Mouse (Mus musculus): Measurements from ENCODE around the gene Dgke.
"Not testable (repeated sequence)": the region's sequence is repeated elsewhere in the genome, so short reads cannot be mapped to it uniquely, and the experiment has no call there.

The Dgke gene

DNA sequence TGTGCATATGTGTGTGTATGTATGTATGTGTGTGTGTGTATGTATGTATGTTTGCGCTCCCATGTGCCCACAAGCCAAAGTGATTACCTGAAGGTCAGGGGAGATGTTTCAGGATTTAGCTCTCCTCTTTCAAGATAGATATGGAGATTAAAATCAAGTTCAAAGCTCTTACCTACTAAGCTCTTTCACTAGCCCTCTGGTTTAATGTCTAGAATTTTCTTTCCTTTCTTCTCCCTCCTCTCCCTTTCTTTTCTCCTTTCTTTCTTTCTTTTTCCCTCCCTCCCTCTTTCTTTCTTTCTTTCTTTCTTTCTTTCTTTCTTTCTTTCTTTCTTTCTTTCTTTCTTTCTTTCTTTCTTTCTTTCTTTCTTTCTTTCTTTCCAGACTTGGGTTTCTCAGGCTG is at the start of gene Dgke:
Gene Dgke (minus strand): TSS at position 101 of the 400 bp plus-strand sequence.
- DNase-seq (ENCODE audit: low spot score), result no peak

DNA sequence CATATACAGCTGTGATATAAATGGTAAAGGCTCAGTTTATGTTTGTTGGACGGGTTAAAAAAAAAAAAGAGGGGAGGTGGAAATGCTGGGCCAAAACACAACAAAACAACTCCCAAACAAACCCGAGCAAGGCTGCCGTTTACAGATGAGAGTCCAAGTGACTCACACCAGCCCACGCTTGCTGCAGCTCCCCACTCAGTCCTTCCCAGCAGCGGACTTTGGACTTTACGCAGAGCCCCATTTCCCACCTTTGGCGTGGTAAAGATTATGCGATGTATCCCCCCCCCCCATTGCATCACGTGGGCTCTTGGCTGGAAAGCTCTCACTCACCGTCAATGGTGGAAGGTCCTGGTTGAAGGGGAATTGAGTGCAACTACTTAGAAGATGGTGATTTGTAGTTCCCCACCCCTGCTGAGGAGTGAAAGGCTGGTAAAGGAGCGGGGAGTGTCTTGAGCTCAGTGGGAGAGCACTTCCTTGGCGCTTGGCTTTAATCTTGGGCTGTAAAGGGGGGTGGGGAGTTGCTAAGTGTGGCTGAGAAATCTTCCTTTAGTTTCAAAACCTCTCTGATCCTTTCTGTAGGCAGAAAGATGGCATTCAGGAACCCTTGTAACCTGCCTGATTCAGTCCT is 40.6 kb upstream of the Dgke start:
- no peak for DNase-seq (ENCODE audit: low spot score)

DNA sequence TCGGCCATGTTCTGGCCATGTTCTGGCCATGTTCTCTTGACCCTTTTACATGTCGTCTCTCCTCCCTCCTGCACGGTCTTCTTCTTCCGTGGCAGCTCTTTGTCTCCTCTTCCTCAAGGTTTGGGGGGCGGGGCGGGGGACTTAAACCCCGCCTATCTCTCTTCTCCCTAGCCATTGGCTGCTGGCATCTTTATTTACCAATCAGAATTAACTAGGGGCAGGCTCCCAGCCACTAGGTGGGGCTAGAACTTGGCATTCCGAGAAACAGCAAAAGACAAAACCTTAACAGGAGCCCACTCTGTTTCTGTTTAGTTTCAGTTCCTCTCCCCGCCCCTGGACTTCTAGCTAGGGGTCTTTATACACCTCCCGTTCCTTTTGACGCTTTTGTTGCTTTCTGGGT is 39.2 kb upstream of the Dgke start:
- no peak for DNase-seq (ENCODE audit: low spot score)

DNA sequence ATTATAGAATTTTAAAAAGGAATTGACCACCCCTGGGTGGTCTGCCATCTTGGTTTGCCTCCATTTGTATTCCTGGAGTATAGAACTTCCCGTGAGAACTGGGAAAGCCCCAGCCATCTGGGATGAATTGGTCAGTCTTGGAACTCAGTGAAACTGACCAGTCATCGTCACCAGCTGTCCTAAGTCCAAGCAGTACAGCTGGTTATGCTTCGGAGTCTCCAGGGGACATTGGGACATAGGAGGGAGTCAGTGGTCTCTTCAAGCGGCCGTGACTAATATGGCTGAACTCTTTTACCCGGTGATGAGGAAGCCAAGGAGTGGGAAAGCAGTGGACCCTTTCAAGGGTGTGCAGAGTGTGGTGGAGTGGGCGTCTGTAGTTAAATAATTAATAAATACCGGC is 38.6 kb upstream of the Dgke start:
- DNase-seq (ENCODE audit: low spot score), result no peak

DNA sequence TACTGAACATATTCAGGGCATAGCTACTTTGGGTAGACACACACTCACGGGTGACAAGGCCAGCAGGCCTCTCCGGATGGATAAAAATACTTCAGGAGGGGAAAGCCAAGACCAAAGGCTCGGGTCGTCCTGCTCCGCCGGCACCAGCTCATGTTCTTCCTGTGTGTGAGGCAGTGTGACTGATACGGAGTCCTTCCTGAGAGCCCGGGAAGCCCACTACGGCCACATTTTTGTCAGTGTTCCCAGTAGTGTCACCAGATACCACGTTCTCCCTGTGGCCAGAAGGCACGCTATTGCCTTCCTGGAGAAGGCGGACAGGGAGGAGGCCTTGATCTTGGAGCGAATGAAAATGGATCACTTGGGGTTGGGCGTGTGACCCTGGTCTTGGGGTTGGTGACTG is 36.5 kb upstream of the Dgke start:
- no peak for DNase-seq (ENCODE audit: low spot score)

DNA sequence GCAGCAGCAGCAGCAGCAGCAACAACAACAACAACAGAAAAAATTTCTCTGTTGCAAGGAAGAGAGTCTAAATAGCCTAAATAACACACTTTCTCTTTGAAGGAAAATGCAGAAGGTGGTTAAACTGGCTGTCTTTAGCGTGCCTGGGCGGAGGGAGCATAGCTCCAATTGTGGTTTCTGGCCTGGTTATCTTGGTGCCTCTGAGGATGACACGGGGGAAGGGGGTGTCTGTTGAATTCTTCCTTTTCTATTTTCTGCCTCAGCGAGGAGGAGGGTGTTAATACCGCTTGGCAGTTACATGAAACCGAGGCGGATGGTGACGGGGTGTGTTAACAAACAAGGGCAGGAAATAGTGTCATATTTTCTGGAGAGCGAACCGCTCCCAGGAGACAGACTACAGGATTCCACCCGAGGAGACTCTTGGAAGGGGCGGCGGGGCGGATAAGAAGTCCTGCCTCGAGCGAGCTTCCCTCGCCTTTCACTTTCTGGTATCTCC is 34.2 kb upstream of the Dgke start:
- DNase-seq (ENCODE audit: low spot score), result peak; percentile 8

DNA sequence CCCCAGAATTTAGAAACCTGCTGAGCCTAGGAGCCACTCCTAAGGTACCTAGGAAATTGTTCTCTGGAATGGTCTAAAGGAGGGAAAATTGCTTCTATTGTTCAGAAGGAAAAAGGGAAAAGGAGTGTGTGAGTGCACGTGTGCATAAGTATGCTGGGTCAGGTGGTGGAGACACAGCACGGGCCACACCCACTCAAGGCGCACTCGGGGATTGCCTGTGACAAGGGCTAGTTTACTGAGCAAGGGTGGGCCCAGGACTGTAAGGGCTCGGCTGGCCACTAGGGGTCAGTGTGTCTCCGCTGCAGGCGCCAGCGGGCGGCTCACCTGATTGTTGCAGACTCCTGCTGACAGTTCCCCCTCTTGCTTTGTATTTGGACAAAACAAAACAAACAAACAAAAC is 33.8 kb upstream of the Dgke start:
- peak; percentile 83 for DNase-seq (ENCODE audit: low spot score)

DNA sequence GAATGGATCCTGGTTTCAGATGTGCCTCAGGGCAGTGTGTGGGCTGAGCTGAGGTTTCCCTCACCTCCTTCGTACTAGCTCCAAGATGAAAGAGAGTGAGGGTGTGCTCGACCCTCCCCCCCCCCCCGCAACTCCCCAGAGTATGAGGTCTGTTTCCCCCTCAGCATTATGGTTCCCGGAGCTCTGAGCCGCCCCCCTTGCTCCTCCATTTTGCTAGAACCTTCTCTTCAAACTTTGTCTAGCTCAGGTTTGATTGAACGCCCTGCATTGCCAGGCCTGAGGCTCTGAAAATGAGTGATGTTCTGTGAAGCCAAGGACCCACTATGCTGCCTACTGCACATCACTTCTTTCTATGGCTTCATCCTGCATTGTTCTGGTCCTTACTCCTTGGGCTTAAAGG is 32.3 kb upstream of the Dgke start:
- no peak for DNase-seq (ENCODE audit: low spot score)

DNA sequence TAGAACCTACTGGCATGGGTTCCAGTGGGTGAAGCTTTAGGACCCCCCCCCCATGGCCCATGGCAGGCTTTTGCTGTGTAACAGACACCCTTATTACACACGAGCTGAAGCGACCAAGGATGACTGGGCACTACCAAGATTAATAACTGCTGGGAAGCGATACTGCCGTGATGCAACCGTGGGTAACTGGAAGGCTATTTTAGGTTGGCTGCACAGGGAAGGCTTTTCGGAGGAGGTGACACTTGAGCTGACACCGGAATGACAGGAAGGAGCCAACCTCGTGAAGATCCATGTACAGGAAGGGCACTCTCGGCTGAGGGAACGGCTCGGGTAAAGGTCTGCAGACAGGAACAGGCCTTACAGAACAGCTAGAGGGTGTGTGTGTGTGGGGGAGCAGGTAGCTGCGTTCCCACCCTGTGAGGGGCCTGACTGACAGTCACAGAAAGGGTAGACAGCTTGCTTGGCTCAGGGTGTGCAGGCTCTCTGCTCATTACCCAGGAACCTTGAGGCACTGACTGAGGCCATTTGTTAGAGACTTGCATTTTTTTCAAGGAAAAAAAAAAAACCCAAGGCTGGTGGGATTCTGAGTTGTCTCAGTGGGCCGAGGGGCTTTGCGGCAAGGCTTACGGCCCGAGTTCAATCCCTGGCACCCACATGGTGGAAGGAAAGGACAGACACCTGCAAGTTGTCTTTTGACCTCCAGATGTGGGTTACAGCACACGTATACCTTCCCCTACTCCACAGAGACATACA is 31.6 kb upstream of the Dgke start:
- DNase-seq (ENCODE audit: low spot score), result no peak

DNA sequence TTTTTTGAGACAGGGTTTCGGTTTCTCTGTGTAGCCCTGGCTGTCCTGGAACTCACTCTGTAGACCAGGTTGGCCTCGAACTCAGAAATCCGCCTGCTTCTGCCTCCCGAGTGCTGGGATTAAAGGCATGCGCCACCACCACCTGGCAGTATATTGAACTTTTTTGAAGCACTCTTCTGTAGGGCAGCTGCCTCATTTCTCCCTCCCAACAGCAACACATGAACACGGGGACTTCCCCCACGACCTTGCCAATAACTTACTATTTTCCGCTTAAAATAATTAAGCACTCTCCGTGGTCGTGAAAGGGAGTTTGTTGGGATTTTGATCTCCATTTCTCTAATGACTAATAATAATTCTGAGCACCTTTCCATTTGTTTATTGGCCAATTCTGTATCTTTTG is 30.6 kb upstream of the Dgke start:
- DNase-seq (ENCODE audit: low spot score), result not testable (repeated sequence)

DNA sequence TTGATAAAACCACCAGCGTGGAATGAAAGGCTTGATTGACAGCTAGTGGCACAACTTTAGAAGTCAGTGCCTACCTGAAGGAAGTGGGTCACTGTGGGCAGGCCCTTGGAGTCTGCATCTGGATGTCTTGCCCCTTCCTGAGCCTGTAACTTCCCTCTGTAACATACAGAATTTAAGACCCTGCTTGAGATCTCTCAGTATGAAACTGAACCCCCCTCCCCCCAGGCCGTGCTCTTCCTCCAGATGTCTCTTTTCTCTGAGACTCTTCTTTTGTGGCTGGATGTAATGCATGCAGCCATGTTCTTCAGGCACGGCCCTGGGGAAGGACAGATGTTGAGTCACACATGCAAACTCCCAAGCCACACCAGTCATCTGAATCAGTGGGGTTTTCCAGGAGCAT is 28.7 kb upstream of the Dgke start:
- no peak for DNase-seq (ENCODE audit: low spot score)

DNA sequence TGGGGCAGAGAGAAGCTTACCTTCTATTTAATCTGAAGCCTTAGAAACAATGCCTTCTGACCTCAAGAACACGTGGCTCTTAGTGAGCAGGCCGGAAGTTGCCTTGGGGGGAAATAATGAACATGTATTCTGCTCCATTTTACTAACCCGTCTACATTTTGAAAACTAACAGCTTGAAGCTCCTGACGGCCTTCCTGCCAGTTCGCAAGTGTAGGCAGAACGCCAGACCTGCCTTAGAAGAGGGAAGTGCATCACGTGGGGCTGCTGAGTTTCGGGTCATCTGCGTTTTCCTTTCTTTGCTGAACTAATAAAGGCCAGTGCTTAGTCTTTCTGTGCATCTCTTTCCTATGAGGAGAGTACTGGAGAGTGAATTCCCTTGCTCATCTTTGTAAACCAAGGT is 26.1 kb upstream of the Dgke start:
- no peak for DNase-seq (ENCODE audit: low spot score)

DNA sequence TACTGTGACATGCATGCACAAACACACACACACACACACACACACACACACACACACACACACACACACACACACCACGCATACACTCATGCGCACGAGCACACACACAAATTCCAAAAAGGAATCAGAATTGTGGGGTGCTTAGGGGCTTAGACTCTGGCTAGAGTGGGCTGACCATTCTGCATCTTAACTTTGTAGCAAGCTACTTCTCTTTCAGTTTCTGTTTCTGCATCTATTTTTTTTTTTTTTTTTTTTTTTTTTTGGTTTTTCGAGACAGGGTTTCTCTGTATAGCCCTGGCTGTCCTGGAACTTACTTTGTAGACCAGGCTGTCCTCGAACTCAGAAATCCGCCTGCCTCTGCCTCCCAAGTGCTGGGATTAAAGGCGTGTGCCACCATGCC is 23.7 kb upstream of the Dgke start:
- not testable (repeated sequence) for DNase-seq (ENCODE audit: low spot score)

DNA sequence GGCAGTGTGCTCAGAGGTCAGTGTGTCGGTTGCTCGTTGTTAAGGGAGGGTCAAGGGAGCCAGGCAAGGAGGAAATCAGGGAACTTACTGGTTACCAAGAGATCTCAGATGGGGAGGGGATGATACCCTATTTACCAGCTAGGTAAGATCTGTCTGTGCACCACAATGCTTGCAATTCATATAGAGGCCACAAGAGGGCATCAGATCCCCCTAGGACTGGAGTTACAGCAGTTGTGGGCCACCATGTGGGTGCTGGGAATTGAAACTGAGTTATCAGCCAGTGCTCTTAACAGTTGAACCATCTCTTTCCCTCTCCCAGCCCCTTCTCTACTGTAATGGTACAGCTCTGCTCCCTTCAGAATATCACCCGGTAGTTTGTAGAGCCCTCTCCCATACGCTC is 22.1 kb upstream of the Dgke start:
- no peak for DNase-seq (ENCODE audit: low spot score)

DNA sequence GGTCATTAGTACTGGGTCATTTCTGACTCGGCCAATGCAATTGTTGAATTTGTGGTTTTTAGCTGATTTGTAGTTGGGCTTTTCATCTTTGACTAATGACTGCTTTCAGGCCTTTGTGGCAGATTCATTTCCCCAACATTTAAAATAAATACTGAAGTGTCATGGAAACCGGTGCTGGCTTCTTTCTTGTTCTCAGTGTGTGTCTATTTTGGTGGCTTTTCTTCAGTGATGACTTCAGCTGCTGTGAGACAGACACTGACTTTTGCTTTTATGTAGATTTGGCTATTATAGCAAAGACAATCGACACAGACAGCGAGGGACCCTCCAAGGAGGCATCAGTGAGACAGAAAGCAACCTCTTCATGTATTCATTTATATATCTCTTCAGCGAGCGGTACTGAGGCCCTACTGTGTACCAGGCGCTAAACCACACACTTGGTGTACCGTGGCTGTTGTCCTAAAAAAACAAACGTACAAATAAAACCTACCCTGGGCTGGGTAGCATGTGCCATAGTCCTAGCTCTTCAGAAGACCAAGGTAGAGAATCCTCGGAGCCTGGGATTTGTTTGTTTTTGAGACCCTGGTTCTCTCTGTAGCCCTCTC is 19.7 kb upstream of the Dgke start:
- no peak for DNase-seq (ENCODE audit: low spot score)

DNA sequence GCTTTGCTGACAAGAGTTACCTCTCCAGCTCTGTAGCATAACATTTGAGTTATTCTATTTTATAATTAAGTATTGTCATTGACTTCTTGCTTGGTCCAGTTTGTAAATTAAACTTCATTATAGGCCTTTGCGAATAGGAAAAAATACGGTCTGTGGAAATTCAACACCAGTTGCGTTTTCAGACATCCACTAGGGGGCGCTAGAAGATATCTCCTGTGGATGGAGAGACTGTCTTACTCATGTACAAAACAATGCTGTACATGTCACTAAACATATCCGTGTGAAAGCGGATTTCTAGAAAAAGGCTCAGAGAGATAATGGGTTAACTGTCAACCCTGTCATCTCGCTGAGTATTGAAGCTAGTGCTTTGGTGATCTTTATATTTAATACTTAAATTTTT is 18.0 kb upstream of the Dgke start:
- peak; percentile 48 for DNase-seq (ENCODE audit: low spot score)

DNA sequence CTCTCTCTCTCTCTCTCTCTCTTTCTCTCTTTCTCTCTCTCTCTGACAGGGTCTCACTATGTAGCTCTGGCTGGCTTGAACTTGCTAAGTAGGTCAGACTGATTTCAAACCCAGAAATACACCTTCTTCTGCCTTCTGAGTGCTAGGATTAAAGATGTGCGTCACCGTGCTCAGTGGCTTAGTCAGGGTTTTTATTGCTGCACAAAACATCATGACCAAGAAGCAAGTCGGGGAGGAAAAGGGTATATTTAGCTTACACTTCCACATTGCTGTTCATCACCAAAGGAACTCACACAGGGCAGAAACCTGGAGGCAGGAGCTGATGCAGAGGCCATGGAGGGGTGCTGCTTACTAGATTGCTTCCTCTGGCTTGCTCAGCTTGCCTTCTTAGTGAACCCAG is 16.0 kb upstream of the Dgke start:
- not testable (repeated sequence) for DNase-seq (ENCODE audit: low spot score)

DNA sequence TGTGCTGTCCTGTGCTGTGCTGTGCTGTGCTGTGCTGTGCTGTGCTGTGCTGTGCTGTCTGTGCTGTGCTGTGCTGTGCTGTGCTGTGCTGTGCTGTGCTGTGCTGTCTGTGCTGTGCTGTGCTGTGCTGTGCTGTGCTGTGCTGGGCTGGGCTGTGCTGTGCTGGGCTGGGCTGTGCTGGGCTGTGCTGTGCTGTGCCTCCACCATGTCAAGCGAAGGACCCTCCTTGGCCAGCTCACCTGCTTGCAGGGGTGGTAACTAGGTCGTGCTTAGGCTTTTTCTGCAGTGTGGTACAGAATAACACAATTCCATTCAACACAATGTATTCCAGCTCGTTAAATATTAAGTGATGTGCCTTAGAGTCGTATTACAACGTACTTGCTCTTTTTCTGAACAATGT is 15.3 kb upstream of the Dgke start:
- not testable (repeated sequence) for DNase-seq (ENCODE audit: low spot score)

DNA sequence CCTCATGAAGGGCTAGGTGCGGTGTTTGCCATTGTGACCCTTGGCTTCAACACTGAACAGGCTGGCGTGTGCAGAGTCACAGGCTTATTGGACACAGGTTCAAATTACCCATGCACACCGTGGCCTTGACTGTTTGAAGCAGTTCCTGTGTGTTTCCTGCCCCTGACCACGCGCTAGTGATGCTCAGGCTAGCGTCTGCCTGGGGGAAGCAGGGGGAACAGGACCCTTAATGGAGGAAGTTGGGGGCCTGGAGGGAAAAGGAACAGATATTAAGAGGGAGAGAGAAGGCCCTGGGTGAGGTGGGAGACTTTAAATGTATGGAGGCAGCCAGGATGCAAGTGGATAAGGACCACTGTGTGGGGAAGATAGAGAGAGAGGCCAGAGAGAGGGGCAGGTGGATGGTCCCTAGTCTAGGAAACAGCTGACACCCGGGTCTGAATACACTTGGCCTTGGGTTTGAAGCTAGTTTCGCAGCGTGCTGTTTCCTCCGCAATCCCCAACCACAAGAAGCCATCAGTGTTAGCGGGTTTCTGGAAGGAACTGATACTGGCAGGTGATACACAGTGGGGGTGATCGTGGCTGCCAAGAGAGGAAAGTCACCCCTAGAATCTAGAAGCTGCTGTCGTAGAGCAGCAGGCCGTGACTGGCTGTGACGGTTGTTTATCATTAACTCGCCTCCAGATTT is 12.5 kb upstream of the Dgke start:
- no peak for DNase-seq (ENCODE audit: low spot score)

DNA sequence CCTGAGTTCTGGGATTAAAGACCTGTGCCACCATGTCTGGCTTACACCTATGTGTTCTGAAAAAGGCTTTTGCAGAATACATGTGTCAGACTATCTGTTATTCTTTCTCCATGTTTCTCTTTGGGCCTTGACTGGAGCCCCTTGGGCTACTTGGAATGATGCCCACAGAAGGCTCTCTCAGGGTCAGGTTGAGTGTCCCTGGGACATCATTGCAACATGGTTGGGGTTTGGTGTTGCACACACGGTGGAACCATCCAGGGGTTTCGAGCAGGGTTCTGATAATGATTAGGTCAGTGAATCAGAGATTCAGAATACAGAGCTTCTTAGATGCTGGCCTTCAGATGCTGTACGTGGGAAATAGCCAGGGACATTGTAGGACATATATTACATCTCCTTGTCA is 11.7 kb upstream of the Dgke start:
- DNase-seq (ENCODE audit: low spot score), result no peak

DNA sequence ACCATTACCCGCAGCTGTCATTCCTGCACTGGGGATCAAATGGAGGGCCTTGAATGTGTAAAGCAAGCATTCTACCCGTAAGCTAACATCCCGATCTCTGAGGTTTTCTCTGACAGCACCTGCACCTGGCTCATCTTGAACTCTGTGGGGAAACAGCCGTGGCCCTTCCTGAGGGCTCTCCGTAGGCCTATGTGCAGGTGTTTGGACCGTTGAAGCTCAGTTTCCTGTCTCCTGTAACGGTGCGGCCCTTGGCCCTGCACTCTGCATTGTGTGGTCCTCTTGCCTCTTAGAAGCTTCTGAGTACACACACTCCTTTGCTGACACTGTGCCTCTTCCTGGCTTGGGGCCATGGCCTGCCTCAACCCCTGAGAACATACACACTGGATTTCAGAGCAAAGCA is 11.0 kb upstream of the Dgke start:
- DNase-seq (ENCODE audit: low spot score), result no peak

DNA sequence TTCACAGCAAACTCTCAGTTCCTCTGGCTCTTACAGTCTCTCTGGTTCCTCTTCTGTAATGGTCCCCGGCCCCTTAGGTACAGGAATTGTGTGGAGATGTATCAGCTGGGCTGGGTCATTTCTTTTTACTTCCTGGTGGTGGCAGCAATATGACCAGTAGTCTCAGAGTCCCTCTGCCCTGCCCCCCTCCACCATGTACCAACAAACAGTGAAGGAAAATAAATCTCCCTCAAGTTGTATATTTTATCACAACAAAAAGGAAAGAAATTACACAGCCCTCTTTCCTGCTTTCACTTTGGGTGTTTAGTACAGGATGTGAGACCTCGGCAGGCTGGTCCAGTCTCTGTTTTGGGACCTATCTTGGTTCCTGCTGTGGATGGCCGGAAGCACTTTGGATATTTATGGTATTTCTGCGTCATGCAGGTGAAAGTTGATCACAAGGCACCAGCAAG is 9.7 kb upstream of the Dgke start:
- no peak for DNase-seq (ENCODE audit: low spot score)

All from urinary bladder, postnatal 25 days (tissue).